Mouse (Mus musculus) heart, postnatal 0 days (tissue): Measurements from ENCODE around the gene Anapc16. TPM values are rescaled to one million over a fixed set of nuclear protein-coding genes. Genes with fewer than 3 reads are reported as not detected.
A peak's percentile ranks its signal among the peaks of the same experiment; 100 is the strongest.

ENCODE experiments used
- ATAC-seq: fragments of 200-750 bp; cut with Nextera tagmentation; 2 replicates; pipeline ENCODE4 v1.8.0; 2017; ENCODE audit warnings: low read depth, moderate number of reproducible peaks, moderate library complexity; ENCODE audit not compliant: insufficient read depth
- DNase-seq: peaks from one replicate; pipeline ENCODE4 v3.0.0-alpha.2; 2016; ENCODE audit warnings: low spot score
- H3K27ac ChIP-seq: fragments of 300-500 bp; sonication (generic); 2 replicates; pipeline ENCODE4 v1.5.1; 2014; ENCODE audit warnings: low read depth, mild to moderate bottlenecking
- H3K27me3 ChIP-seq: fragments of 300-500 bp; sonication (generic); 2 replicates; pipeline ENCODE4 v1.6.1; 2014; ENCODE audit warnings: low read length, mixed read lengths; ENCODE audit not compliant: control insufficient read depth, insufficient read depth
- H3K36me3 ChIP-seq: fragments of 300-500 bp; sonication (generic); replicated peaks from 2 replicates; pipeline ENCODE4 v1.6.1; 2014; ENCODE audit warnings: low read length, mixed read lengths; ENCODE audit not compliant: control insufficient read depth, insufficient read depth
- H3K4me1 ChIP-seq: fragments of 300-500 bp; sonication (generic); 2 replicates; pipeline ENCODE4 v1.6.1; 2014; ENCODE audit warnings: antibody characterized with exemption; ENCODE audit not compliant: control insufficient read depth, insufficient read depth
- H3K4me2 ChIP-seq: fragments of 300-500 bp; sonication (generic); 2 replicates; pipeline ENCODE4 v1.6.1; 2014; ENCODE audit warnings: low read depth, mild to moderate bottlenecking, low read length, moderate library complexity
- H3K4me3 ChIP-seq: fragments of 300-500 bp; sonication (generic); 2 replicates; pipeline ENCODE4 v1.5.1; 2014; ENCODE audit warnings: low read depth, low read length
- H3K9ac ChIP-seq: fragments of 300-500 bp; sonication (generic); replicated peaks from 2 replicates; pipeline ENCODE4 v1.6.1; 2014; ENCODE audit warnings: low read depth, low read length, mixed read lengths
- H3K9me3 ChIP-seq: fragments of 300-500 bp; sonication (generic); replicated peaks from 2 replicates; pipeline ENCODE4 v1.6.1; 2016; ENCODE audit warnings: low read length; ENCODE audit not compliant: control insufficient read depth
- CTCF ChIP-seq: IDR thresholded peaks from 2 replicates; pipeline ENCODE4 v1.5.1; 2016; ENCODE audit warnings: antibody characterized with exemption, control low read depth, low read depth
- EP300 ChIP-seq: IDR thresholded peaks from 2 replicates; pipeline ENCODE4 v1.6.1; 2016; ENCODE audit warnings: antibody characterized with exemption, low read depth
- WGBS: fragments of 180-500 bp; shearing (Covaris S2); extraction: QIAGEN DNeasy Blood & Tissue Kit; methylation state at CpG from one replicate; pipeline ENCODE4 v1.1.7; 2014; 5-methylcytosine and 5-hydroxymethylcytosine counted together
- polyA plus RNA-seq: library from polyadenylated mRNA; unstranded; fragments of >200 nt; fragmentation: Nextera tagmentation; extraction: Ambion mirVana; gene quantifications from 2 replicates; pipeline ENCODE4 v1.2.1, GENCODE M21; 2015
- total RNA-seq: library from RNA; depleted of rRNA; stranded (reverse); fragments of >200 nt; gene quantifications from 2 replicates; pipeline ENCODE4 v1.2.3, GENCODE M21; 2014; ENCODE audit warnings: low replicate concordance

Anapc16 gene
- total and polyA plus RNA-seq, 2 experiments from 2014 or later: 29.7 to 104 TPM

- H3K9ac ChIP-seq: peak overlapping the region; percentile 91
- H3K36me3 ChIP-seq: peaks cover 14% of the 10 kb centered on the region
- 33% methylated on average over 15 of the region's 15 CpGs for WGBS
- peak overlapping the region; percentile 100 for H3K4me3 ChIP-seq
- H3K9me3 ChIP-seq: no peaks in the 10 kb centered on the region
- H3K27me3 ChIP-seq: no peaks in the 10 kb centered on the region
- peaks cover 29% of the 10 kb centered on the region for H3K4me1 ChIP-seq
- ATAC-seq (no peak), DNase-seq (no peak)
- peak overlapping the region; percentile 89 for H3K4me2 ChIP-seq
- TF ChIP-seq EP300 (0 out of 2 replicates have a peak, but pooled peaks have one; percentile 49), CTCF (no peak)
- peak overlapping the region; percentile 90 for H3K27ac ChIP-seq
Measured at GRCm38 (mm10) chr10:59949783-59950605, 52.9 kb downstream of the Anapc16 start.

GRCm38 (mm10) chr10:59949255-59949648 lies 53.7 kb downstream of the Anapc16 start:
- DNase-seq: peak; percentile 35
- no peaks in the 10 kb centered on the region for H3K9me3 ChIP-seq
- TF ChIP-seq CTCF (no peak), EP300 (0 out of 2 replicates have a peak, but pooled peaks have one; percentile 7)
- peak overlapping the region; percentile 68 for H3K27ac ChIP-seq
- H3K4me2 ChIP-seq: peak overlapping the region; percentile 89
- H3K9ac ChIP-seq: peak overlapping the region; percentile 91
- WGBS: 25% methylated on average over 1 of the region's 1 CpGs
- H3K36me3 ChIP-seq: peaks cover 14% of the 10 kb centered on the region
- peaks cover 29% of the 10 kb centered on the region for H3K4me1 ChIP-seq
- H3K4me3 ChIP-seq: peak overlapping the region; percentile 100
- no peak for ATAC-seq
- H3K27me3 ChIP-seq: no peaks in the 10 kb centered on the region

- TF ChIP-seq EP300: peak; percentile 27; the same call in 1 of the 2 replicates
- TF ChIP-seq CTCF: no peak
- Histone ChIP-seq H3K4me3 (peak overlapping the region; percentile 100), H3K9me3 (no peaks in the 10 kb centered on the region), H3K4me2 (peak overlapping the region; percentile 89), H3K9ac (peak overlapping the region; percentile 91; the same call in 1 of the 2 replicates), H3K4me1 (peaks cover 30% of the 10 kb centered on the region), H3K36me3 (peaks cover 14% of the 10 kb centered on the region), H3K27me3 (no peaks in the 10 kb centered on the region), H3K27ac (peak overlapping the region; percentile 68)
- ATAC-seq (no peak), DNase-seq (peak; percentile 50)
- WGBS: 37% methylated on average over 6 of the region's 6 CpGs
Measured at GRCm38 (mm10) chr10:59948363-59949254, 54.3 kb downstream of the Anapc16 start.

DNA sequence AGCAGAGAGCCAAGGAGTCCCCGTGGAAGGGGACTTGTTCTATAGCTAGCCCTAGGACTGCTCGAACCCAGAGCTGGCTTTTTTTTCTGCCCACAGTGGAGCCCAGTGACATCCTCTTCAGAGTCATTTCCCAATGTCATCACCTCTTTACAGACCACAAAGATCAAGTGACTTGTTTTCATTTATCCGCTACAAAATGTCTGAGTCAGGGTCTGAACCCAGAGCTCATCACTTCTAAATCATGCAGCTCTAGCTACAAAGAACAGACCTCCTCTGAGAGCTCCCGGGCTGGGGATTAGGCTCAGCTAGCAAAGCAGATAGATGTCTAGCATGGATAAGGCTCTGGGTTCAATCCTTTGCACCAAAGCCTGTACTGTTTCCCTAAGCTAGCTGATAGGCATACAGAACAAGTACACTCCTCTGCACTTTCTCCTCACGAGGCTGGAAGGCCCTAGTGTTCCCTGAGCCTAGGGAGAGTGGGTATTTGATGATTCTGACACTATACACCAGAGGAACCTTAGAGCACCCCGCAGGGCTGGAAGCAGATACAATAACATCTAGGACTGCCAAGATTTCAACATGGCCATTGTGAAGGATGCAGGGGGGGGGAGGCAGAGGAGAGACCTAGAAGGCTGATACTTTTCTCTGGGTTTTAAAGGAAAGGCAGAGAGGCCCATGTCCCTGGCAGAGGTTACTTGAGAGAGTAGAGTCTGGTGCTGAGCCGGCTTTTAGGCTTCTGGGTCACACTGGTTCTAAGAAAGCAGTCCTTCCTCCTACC lies 55.5 kb downstream of the Anapc16 start:
- Histone ChIP-seq H3K4me1 (peaks cover 35% of the 10 kb centered on the region), H3K4me3 (no peak overlapping the region), H3K27me3 (no peaks in the 10 kb centered on the region), H3K4me2 (no peak overlapping the region), H3K27ac (peak overlapping the region; percentile 68), H3K9me3 (no peaks in the 10 kb centered on the region), H3K9ac (no peak overlapping the region), H3K36me3 (peaks cover 14% of the 10 kb centered on the region)
- DNase-seq (peak; percentile 17), ATAC-seq (no peak)
- WGBS: 54% methylated on average over 7 of the region's 7 CpGs
- peak; percentile 57; the same call in 1 of the 2 replicates for TF ChIP-seq EP300
- TF ChIP-seq CTCF: no peak

GRCm38 (mm10) chr10:59946362-59946761 lies 56.6 kb downstream of the Anapc16 start:
- H3K27ac ChIP-seq: no peak overlapping the region
- H3K36me3 ChIP-seq: peaks cover 14% of the 10 kb centered on the region
- no peaks in the 10 kb centered on the region for H3K27me3 ChIP-seq
- H3K4me2 ChIP-seq: no peak overlapping the region
- DNase-seq (no peak), ATAC-seq (no peak)
- H3K9ac ChIP-seq: no peak overlapping the region
- peaks cover 36% of the 10 kb centered on the region for H3K4me1 ChIP-seq
- TF ChIP-seq CTCF (no peak), EP300 (no peak)
- H3K9me3 ChIP-seq: no peaks in the 10 kb centered on the region
- no peak overlapping the region for H3K4me3 ChIP-seq
- WGBS: 96% methylated on average over 5 of the region's 5 CpGs
